1 mouse cellular context compared by ENCODE assay signal in genomic region chr11:73175612-73176011, GRCm38 (mm10).
TF ChIP-seq lines count a peak whose summit lies in the region.

No protein-coding gene starts in this region.

TF ChIP-seq in MEL, 35 proteins besides CTCF, POLR2A, EP300 and RAD21:
- TF ChIP-seq HCFC1 (IDR thresholded peaks at IDR 0.05; ENCODE audit: low read depth, low read length) (peak; percentile 3; the same call in 1 of the 2 replicates), NRF1 (IDR thresholded peaks at IDR 0.05; ENCODE audit: insufficient read depth, low read depth, low read length, poor library complexity, severe bottlenecking) (no peak), ZKSCAN1 (IDR thresholded peaks at IDR 0.05; ENCODE audit: low read depth, low read length) (no peak)
